Mouse (Mus musculus): ENCODE measurements around the gene Ssr3. TPM values are rescaled to one million over a fixed set of nuclear protein-coding genes. Genes with fewer than 3 reads are reported as not detected.

Ssr3 gene
- polyA plus RNA-seq, 1 experiment from 2014 or later: 255 TPM

DNA sequence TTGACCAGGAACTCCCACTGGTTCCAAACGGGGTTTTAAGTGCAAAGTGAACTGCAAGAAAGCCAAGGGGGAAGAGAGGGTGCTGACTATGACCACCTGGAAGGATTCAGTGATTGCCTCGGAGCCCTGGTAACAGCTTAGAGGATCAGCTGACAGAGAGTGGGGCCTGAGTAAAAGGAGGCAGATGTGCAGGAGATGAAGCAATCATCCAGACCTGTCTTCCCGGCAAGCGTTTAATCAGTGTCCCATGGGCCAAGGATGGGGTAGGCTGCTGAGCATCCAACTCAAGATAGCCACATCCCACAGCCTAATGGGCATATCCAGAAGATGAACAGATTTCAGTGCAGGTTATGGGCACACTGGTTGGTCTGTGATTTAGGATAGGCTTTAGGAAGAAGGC lies 24.5 kb downstream of the Ssr3 start:
- Histone ChIP-seq H3K4me1 (replicated peaks; ENCODE audit: insufficient read depth, low read length) (no peaks in the 10 kb centered on the region), H3K27ac (no peak overlapping the region), H3K9me3 (replicated peaks; ENCODE audit: low read length) (no peaks in the 10 kb centered on the region), H3K4me3 (replicated peaks; ENCODE audit: low read depth, low read length) (no peak overlapping the region), H3K27me3 (ENCODE audit: insufficient read depth, low read length) (no peaks in the 10 kb centered on the region), H3K36me3 (ENCODE audit: insufficient read depth, low read length) (0 out of 2 replicates have a peak, but pooled peaks cover 5% of the 10 kb centered on the region), H3K4me2 (ENCODE audit: low read length) (no peak overlapping the region), H3K9ac (ENCODE audit: low read depth, low read length) (no peak overlapping the region)
- ATAC-seq (replicated peaks; ENCODE audit: low FRiP score, low read depth) (no peak), DNase-seq (ENCODE audit: low spot score) (no peak)
- no peak for TF ChIP-seq CTCF (IDR thresholded peaks at IDR 0.05; ENCODE audit: low read depth)
- 66% methylated on average over 4 of the region's 4 CpGs for WGBS

DNA sequence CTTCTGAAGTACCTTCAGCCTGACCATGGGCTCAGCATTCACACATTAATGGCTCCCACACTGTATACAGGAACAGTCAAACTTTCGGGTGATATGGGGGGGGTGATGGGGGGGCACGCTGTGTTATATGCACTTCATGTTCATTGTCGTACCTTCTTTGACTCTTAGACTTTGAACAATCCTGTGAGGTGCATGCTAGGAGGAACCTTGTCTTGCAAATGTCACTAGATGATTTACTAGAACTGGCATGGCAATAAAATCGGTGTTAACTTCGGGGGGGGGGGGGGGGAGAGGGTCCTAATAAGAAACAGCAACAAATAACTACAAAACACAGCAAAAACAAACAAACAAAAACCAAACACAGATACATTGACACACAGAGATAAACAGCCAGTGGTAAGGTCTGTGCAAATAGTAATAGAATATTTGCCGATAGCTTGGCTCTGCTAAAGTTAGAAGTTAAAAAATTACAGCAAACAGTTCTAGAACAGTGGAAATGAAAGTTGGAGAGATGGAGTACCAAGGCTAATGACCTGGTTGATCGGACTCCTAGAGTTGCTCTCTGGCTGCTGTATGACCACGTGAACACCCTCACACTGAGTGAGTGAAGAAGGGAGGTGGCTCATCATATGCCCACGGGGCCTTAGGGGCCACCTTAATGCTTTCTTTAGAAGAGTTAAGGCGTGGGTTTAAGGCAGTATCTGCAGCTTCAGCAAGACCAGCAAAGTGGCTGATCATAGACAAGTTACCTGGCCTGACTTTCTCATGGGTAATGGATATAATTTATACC lies 26.3 kb downstream of the Ssr3 start:
- ATAC-seq (replicated peaks; ENCODE audit: low FRiP score, low read depth) (peak; percentile 84; the same call in 1 of the 2 replicates), DNase-seq (ENCODE audit: low spot score) (no peak)
- TF ChIP-seq CTCF (IDR thresholded peaks at IDR 0.05; ENCODE audit: low read depth): no peak
- H3K4me1 ChIP-seq (replicated peaks; ENCODE audit: insufficient read depth, low read length): no peaks in the 10 kb centered on the region
- H3K9ac ChIP-seq (ENCODE audit: low read depth, low read length): no peak overlapping the region
- peak overlapping the region; percentile 42; the same call in 1 of the 2 replicates for H3K27ac ChIP-seq
- no peaks in the 10 kb centered on the region for H3K9me3 ChIP-seq (replicated peaks; ENCODE audit: low read length)
- WGBS: 57% methylated on average over 10 of the region's 10 CpGs
- H3K4me2 ChIP-seq (ENCODE audit: low read length): no peak overlapping the region
- no peaks in the 10 kb centered on the region for H3K27me3 ChIP-seq (ENCODE audit: insufficient read depth, low read length)
- H3K36me3 ChIP-seq (ENCODE audit: insufficient read depth, low read length): 0 out of 2 replicates have a peak, but pooled peaks cover 5% of the 10 kb centered on the region
- H3K4me3 ChIP-seq (replicated peaks; ENCODE audit: low read depth, low read length): no peak overlapping the region

DNA sequence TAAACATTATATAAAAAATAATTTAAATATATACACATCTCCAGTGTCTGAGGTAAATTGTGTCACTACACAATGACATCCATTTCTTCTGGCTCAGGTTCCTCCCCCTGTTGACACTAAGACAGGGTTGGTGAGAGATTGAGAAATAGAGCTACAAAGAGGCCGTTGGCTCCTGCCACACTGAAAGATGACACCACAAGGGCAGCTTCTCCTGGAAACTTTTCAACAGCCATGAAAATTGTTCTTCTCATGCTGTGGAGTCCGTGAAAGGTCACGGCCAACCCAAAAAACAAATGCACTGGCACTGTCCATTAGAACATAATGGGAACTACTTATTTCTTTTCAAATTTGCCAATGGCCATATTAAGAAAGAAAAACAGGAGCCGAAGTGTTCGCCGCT lies 27.2 kb downstream of the Ssr3 start:
- no peak for TF ChIP-seq CTCF (IDR thresholded peaks at IDR 0.05; ENCODE audit: low read depth)
- no peak for ATAC-seq (replicated peaks; ENCODE audit: low FRiP score, low read depth)
- no peaks in the 10 kb centered on the region for H3K27me3 ChIP-seq (ENCODE audit: insufficient read depth, low read length)

DNA sequence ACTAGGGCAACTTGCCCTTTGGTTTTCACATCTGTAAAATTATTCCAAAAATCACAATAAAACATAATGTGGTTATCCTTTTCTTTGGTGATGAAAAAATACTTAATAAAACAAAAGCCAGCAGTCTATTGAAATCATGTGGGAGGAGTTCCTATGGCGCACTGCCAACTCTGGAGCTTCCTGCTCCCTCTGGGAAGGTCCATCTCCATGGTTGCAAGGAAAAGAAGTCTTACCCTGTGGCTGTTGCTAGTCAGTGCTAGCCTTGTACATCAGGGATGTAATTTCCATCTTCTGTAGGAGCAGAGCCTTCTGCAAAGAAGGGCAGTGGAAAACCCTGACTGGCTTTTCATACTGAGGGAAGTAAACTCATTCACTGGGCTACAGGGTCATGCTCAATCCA lies 29.0 kb downstream of the Ssr3 start:
- Histone ChIP-seq H3K4me2 (ENCODE audit: low read length) (no peak overlapping the region), H3K36me3 (ENCODE audit: insufficient read depth, low read length) (no peaks in the 10 kb centered on the region), H3K4me3 (replicated peaks; ENCODE audit: low read depth, low read length) (no peak overlapping the region), H3K9me3 (replicated peaks; ENCODE audit: low read length) (no peaks in the 10 kb centered on the region), H3K27ac (no peak overlapping the region), H3K4me1 (replicated peaks; ENCODE audit: insufficient read depth, low read length) (no peaks in the 10 kb centered on the region), H3K27me3 (ENCODE audit: insufficient read depth, low read length) (no peaks in the 10 kb centered on the region), H3K9ac (ENCODE audit: low read depth, low read length) (no peak overlapping the region)
- 84% methylated on average over 1 of the region's 1 CpGs for WGBS
- peak; percentile 37 for DNase-seq (ENCODE audit: low spot score)
- ATAC-seq (replicated peaks; ENCODE audit: low FRiP score, low read depth): 0 out of 2 replicates have a peak, but pooled peaks have one; percentile 40
- TF ChIP-seq CTCF (IDR thresholded peaks at IDR 0.05; ENCODE audit: low read depth): no peak

More for the DNA sequence above, 27.2 kb downstream of the Ssr3 start:
- H3K9ac ChIP-seq (ENCODE audit: low read depth, low read length): no peak overlapping the region
- no peak overlapping the region for H3K4me2 ChIP-seq (ENCODE audit: low read length)
- peak; percentile 49 for DNase-seq (ENCODE audit: low spot score)
- no peak overlapping the region for H3K4me3 ChIP-seq (replicated peaks; ENCODE audit: low read depth, low read length)
- no peaks in the 10 kb centered on the region for H3K9me3 ChIP-seq (replicated peaks; ENCODE audit: low read length)
- 59% methylated on average over 6 of the region's 6 CpGs for WGBS
- no peaks in the 10 kb centered on the region for H3K4me1 ChIP-seq (replicated peaks; ENCODE audit: insufficient read depth, low read length)
- no peak overlapping the region for H3K27ac ChIP-seq
- H3K36me3 ChIP-seq (ENCODE audit: insufficient read depth, low read length): 0 out of 2 replicates have a peak, but pooled peaks cover under 1% of the 10 kb centered on the region

DNA sequence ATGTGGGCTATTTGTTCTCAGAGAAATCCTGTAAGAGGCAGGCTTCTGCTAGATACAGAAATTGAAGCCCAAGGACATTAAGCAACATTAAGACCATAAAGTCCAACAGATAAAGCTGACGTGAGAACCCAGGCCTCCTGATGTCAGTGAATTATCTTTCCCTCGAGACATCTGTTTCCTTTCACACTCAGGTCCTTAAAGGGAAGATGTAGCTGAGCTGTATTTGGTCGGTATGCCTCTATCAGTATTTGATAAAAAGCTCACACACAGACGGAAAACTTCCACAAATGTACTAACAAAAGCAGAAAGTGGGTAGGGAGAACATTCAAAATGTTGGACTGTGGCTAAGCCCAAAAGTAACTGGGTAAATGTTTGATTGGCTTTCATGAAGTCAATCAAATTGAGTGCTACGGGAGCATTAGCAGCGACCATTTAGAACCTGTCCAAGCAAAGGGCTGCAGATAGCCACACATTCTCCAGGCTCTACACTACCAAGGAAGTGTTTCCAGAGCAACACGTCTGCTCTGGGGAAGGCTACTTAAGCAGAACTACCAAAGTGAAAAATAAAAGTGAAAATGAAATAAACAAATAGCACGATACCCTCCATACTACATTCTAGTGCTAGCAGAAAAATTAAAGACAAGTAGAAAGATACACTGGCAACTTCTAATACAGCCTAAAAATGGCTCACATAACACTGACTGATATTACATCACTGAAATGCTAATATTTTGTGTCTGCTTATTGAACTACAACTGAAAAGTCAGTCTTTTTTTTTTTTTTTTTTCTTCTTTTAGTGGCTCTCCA lies 32.1 kb downstream of the Ssr3 start:
- H3K27me3 ChIP-seq (ENCODE audit: insufficient read depth, low read length): no peaks in the 10 kb centered on the region
- no peak for DNase-seq (ENCODE audit: low spot score)
- H3K9me3 ChIP-seq (replicated peaks; ENCODE audit: low read length): no peaks in the 10 kb centered on the region
- 62% methylated on average over 8 of the region's 8 CpGs for WGBS
- H3K4me2 ChIP-seq (ENCODE audit: low read length): no peak overlapping the region
- no peak overlapping the region for H3K27ac ChIP-seq
- ATAC-seq (replicated peaks; ENCODE audit: low FRiP score, low read depth): no peak
- TF ChIP-seq CTCF (IDR thresholded peaks at IDR 0.05; ENCODE audit: low read depth): no peak
- no peak overlapping the region for H3K9ac ChIP-seq (ENCODE audit: low read depth, low read length)
- no peak overlapping the region for H3K4me3 ChIP-seq (replicated peaks; ENCODE audit: low read depth, low read length)
- no peaks in the 10 kb centered on the region for H3K4me1 ChIP-seq (replicated peaks; ENCODE audit: insufficient read depth, low read length)
- H3K36me3 ChIP-seq (ENCODE audit: insufficient read depth, low read length): no peaks in the 10 kb centered on the region

DNA sequence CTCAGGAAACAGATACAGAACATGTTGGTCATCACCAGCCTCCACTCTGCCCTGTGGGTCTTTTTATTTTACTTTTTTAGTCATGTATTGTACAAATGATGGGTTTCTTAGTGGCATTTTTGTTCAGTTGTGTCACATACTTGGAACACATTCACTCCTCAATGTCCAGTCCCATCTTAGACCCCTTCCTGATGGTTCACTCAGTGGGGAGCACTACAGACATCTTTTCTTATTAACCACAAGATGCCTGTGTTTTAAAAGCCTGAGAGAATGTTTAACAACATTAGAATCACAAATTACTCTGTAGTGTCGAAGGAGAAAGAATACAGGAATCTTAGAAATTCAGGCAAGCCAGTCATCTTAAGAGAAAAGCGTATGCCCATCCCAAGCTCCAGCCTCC lies 33.6 kb downstream of the Ssr3 start:
- no peak overlapping the region for H3K4me3 ChIP-seq (replicated peaks; ENCODE audit: low read depth, low read length)
- no peak overlapping the region for H3K4me2 ChIP-seq (ENCODE audit: low read length)
- no peak overlapping the region for H3K27ac ChIP-seq
- no peak for TF ChIP-seq CTCF (IDR thresholded peaks at IDR 0.05; ENCODE audit: low read depth)
- H3K9ac ChIP-seq (ENCODE audit: low read depth, low read length): no peak overlapping the region
- ATAC-seq (replicated peaks; ENCODE audit: low FRiP score, low read depth) (no peak), DNase-seq (ENCODE audit: low spot score) (no peak)
- H3K9me3 ChIP-seq (replicated peaks; ENCODE audit: low read length): no peaks in the 10 kb centered on the region
- H3K36me3 ChIP-seq (ENCODE audit: insufficient read depth, low read length): no peaks in the 10 kb centered on the region
- WGBS: 72% methylated on average over 2 of the region's 2 CpGs
- no peaks in the 10 kb centered on the region for H3K27me3 ChIP-seq (ENCODE audit: insufficient read depth, low read length)
- H3K4me1 ChIP-seq (replicated peaks; ENCODE audit: insufficient read depth, low read length): no peaks in the 10 kb centered on the region

Measured in kidney, postnatal 0 days (tissue).